Comparison of ENCODE assay signal across 9 mouse cellular contexts in genomic region chr19:58455496-58456061, GRCm38 (mm10). TPM values are rescaled to one million over a fixed set of nuclear protein-coding genes. Genes with fewer than 3 reads are reported as not detected.
DNase-seq lines count a peak whose midpoint lies in the region; ATAC-seq lines count a peak whose summit lies in the region.
"Had no signal": no experiment of that assay in that cellular context is flagged by ENCODE, and none has a peak within 500 bp of the region (broad histone marks: within the 10 kb centered on the region; RNA-seq: fewer than 3 reads in every experiment).

Gene Gfra1 (minus strand): TSS chr19:58455909.

- peaks cover 61% of the 10 kb centered on the region for H3K4me1 ChIP-seq in hindbrain, embryonic 15.5 days (replicated peaks)

- no peaks in the 10 kb centered on the region for H3K36me3 ChIP-seq in hindbrain, embryonic 15.5 days

- no peaks in the 10 kb centered on the region for H3K9me3 ChIP-seq in hindbrain, embryonic 15.5 days

- H3K4me3 ChIP-seq in hindbrain, embryonic 15.5 days, result peak within 1 kb of the TSS; percentile 50

- ATAC-seq in hindbrain, embryonic 15.5 days (ENCODE audit: low FRiP score, low read depth), result peak; percentile 54; the same call in 1 of the 2 replicates

- peak within 1 kb of the TSS; percentile 80 for H3K27ac ChIP-seq in hindbrain, embryonic 15.5 days (replicated peaks)

- intact Hi-C loops in gastrocnemius, postnatal 14 days (cut with DNase I; ENCODE audit: low total_unique reads), result loop anchor here (10.0 kb wide), 1 partner anchor 141 kb away; no protein-coding TSS in a partner anchor

- H3K4me2 ChIP-seq in hindbrain, embryonic 15.5 days, result peak within 1 kb of the TSS; percentile 91

- H3K9ac ChIP-seq in hindbrain, embryonic 15.5 days, result peak within 1 kb of the TSS; percentile 55

- peak; percentile 82 for DNase-seq in cerebellum, postnatal 14 days
- DNase-seq in cerebellum, adult 11 months, result no peak
- DNase-seq in embryo, embryonic 10 days (ENCODE audit: low spot score), result peak; percentile 88
- DNase-seq in gastrocnemius, postnatal 14 days, result peak; percentile 54
- peak; percentile 26 to 49 for DNase-seq in left cerebral cortex, adult 18-20 months (ENCODE audit: low spot score in 2 of 2)
- peak; percentile 20 for DNase-seq in lung, postnatal 36 days
- peak; percentile 11 to 39 for DNase-seq in spleen, postnatal 10 days (ENCODE audit: low spot score in 2 of 2)

- 0% methylated on average over 31 of the region's 31 CpGs for WGBS in hindbrain, embryonic 15.5 days

- H3K27me3 ChIP-seq in hindbrain, embryonic 15.5 days, result 0 out of 2 replicates have a peak, but pooled peaks cover 5% of the 10 kb centered on the region

RNA-seq across cellular contexts. Expression of gene Gfra1, which starts in this region (rescaled TPM):
- total RNA-seq in gastrocnemius, postnatal 14 days (2021), result 1 to 10 TPM; 4.7 to 6.6 TPM
- polyA plus RNA-seq in hindbrain, embryonic 15.5 days (2015; fragmentation: Nextera tagmentation; extraction: Ambion mirVana), result 39.8 and 39.9 TPM in 2 replicates
- total RNA-seq in left cerebral cortex, adult 18-20 months (2021), result 10 to 100 TPM; 30.8 to 36.6 TPM
- total RNA-seq: CH12.LX had no signal

Comparison
In these comparisons a context has a peak if more than half of its experiments do, and no peak if none do; other contexts are left out.
1. RNA of gene Gfra1 (total RNA-seq): 30.8 to 36.6 TPM in left cerebral cortex, adult 18-20 months; 4.7 to 6.6 TPM in gastrocnemius, postnatal 14 days; every median in the first group is over 4 times any median in the second.